Mouse (Mus musculus) bone marrow, adult 2 months (tissue): ENCODE data around the gene Slc13a4. TPM values are rescaled to one million over a fixed set of nuclear protein-coding genes. Genes with fewer than 3 reads are reported as not detected.

Experiments
- H3K27ac ChIP-seq: fragments of 200-500 bp; 2 replicates; pipeline ENCODE4 v1.5.1; 2012; ENCODE audit warnings: low read depth, mild to moderate bottlenecking, control low read depth, inconsistent platforms, low read length; ENCODE audit not compliant: control insufficient read depth, poor library complexity, insufficient read depth
- H3K4me1 ChIP-seq: fragments of 200-500 bp; 2 replicates; pipeline ENCODE4 v1.6.1; 2011; ENCODE audit warnings: low read length; ENCODE audit not compliant: control insufficient read depth, insufficient read depth
- H3K4me3 ChIP-seq: fragments of 200-500 bp; replicated peaks from 2 replicates; pipeline ENCODE3; 2011; ENCODE audit warnings: mild to moderate bottlenecking, low read depth, low read length, control low read depth; ENCODE audit not compliant: control insufficient read depth
- CTCF ChIP-seq: fragments of 200-500 bp; IDR thresholded peaks from 2 replicates; pipeline ENCODE4 v1.5.1; 2011; ENCODE audit warnings: low read length, control low read depth; ENCODE audit not compliant: control insufficient read depth, insufficient read depth
- POLR2A ChIP-seq: fragments of 200-500 bp; IDR thresholded peaks from 2 replicates; pipeline ENCODE4 v1.6.1; 2011; ENCODE audit warnings: low read depth, mild to moderate bottlenecking, control low read depth, low read length, borderline replicate concordance; ENCODE audit not compliant: control insufficient read depth
- WGBS: fragments of 180-500 bp; shearing (Covaris S2); methylation state at CpG from one replicate; pipeline ENCODE4 v1.1.7; 2018; 5-methylcytosine and 5-hydroxymethylcytosine counted together
- polyA plus RNA-seq: library from polyadenylated mRNA; stranded (reverse); fragments of >200 nt; gene quantifications from 2 replicates; pipeline ENCODE4 v1.2.4, GENCODE M21; 2011; ENCODE audit warnings: low replicate concordance; ENCODE audit not compliant: missing spikeins, insufficient read depth, insufficient read length

Slc13a4 gene
- polyA plus RNA-seq, 1 experiment, result not detected

DNA sequence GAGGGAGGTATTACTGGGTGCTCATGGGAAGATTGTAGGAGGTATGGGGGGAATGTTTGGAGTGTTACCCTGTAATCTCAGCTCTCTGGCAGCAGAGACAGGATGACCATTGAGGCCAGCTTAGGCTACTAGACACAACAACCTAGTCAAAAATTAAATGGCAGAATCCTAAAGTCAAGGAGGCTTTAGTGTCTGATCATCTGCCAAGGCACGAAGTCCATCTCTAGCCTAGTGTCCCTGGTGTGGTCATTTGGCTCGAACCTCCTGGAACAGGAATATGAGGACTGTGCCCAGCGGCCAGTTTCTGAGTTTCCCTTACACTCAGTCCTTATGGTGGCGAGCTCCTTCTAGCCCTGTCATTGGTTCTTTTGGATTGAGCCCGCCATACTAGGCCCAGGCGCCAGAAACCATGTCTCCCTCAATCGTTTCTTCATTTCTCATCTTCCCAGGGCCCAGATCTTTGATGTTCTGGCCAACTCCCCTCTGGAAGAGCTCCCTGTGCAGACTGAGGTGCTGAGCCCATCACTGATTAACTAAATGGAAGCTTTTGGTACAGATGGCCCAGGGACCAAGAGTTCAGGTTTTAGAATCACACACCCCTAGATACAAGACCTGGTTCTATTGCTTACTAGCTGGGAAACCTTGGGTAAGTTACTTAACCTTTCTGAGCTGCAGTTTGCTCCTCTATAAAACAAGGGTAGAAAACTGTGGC lies 10.3 kb downstream of the Slc13a4 start:
- Histone ChIP-seq H3K4me1 (no peaks in the 10 kb centered on the region), H3K27ac (no peak overlapping the region), H3K4me3 (no peak overlapping the region)
- TF ChIP-seq CTCF (no peak), POLR2A (no peak)
- WGBS, result 82% methylated on average over 7 of the region's 7 CpGs

DNA sequence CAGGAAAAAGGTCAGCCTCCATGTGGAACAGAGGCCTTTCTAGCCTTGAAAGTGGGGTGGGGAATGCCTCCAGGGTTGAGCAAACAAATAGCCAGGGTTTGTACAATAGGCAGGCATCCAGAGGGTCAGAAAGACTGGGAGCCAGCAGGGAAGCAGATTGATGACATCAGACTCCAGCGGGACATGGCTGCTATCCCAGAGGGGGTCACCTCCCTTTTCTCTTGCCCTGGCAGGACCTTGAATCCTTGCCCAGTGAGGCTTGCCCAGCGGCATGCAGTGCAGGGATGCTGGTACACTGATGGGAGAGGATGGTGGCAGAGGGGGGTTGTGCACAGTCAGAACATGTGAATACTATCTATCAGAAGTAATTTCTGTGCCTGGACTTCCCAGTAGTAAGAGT lies 10.9 kb downstream of the Slc13a4 start:
- 84% methylated on average over 2 of the region's 2 CpGs for WGBS
- H3K4me3 ChIP-seq, result no peak overlapping the region
- TF ChIP-seq CTCF, result no peak
- TF ChIP-seq POLR2A, result no peak
- H3K4me1 ChIP-seq, result no peaks in the 10 kb centered on the region
- H3K27ac ChIP-seq, result no peak overlapping the region

DNA sequence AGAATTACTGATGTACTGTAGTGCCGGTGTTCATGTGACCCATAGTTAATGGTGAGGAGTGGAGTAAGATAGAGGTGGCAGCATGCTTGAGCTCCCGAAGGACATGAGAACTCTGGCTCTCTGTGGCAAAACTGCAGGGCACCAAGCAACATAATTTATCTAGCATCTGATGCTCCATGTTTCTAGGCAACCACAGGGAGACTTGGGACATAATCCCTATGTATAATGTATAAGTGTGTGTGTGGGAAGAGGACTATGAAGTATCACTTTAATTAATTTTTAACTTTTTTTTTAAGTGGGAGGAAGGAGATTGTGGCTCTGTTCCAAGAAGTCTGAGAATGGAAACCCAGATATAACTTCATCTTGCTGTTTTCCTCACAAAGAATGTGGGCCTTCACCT lies 13.0 kb downstream of the Slc13a4 start:
- Histone ChIP-seq H3K4me3 (no peak overlapping the region), H3K27ac (no peak overlapping the region), H3K4me1 (no peaks in the 10 kb centered on the region)
- WGBS, result 85% methylated on average over 2 of the region's 2 CpGs
- no peak for TF ChIP-seq CTCF
- no peak for TF ChIP-seq POLR2A

- WGBS, result 86% methylated on average over 8 of the region's 8 CpGs
- H3K27ac ChIP-seq, result no peak overlapping the region
- H3K4me3 ChIP-seq, result no peak overlapping the region
- TF ChIP-seq POLR2A, result no peak
- no peaks in the 10 kb centered on the region; the same call in 1 of the 2 replicates for H3K4me1 ChIP-seq
These were observed 18.3 kb downstream of the Slc13a4 start for GRCm38 (mm10) chr6:35289676-35290075.

GRCm38 (mm10) chr6:35288920-35289319 lies 19.0 kb downstream of the Slc13a4 start:
- 82% methylated on average over 7 of the region's 7 CpGs for WGBS

DNA sequence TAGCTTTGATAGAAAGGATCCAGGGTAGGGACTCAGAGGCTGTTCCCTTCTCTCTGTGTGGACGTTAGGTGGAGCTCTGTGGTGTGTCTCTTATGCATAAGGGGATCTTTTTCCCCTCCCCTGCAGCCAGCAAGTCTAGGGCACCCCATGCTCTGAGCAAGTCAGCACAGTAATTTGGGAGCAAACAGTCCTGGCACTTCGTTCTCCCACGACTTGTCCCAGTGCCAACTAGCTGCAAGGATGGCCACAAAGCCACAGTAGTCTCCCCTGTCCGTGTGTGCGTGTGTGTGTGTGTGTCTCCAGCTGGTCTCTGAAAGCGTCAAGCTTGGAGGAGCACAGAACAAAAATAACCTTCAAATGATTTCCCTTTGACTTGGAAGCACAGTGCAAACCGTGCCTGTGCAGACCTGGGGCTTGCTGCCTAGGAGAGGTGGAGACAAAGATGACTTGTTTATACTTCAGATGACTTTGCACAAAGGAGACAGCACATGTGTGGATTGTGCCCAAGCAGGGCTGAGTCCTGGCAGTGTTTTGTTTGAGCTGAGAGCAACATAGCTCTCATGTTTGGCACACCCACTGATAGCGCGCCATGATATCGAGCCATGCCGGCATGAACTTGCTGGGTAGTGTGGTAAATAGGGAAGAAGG lies 19.7 kb downstream of the Slc13a4 start:
- no peak for TF ChIP-seq POLR2A
- no peak for TF ChIP-seq CTCF
- WGBS, result 33% methylated on average over 11 of the region's 11 CpGs
- no peak overlapping the region for H3K27ac ChIP-seq
- no peak overlapping the region for H3K4me3 ChIP-seq
- no peaks in the 10 kb centered on the region; the same call in 1 of the 2 replicates for H3K4me1 ChIP-seq

More at GRCm38 (mm10) chr6:35288920-35289319, 19.0 kb downstream of the Slc13a4 start:
- TF ChIP-seq CTCF (no peak), POLR2A (no peak)
- Histone ChIP-seq H3K4me1 (no peaks in the 10 kb centered on the region; the same call in 1 of the 2 replicates), H3K27ac (no peak overlapping the region), H3K4me3 (no peak overlapping the region)

- no peak overlapping the region for H3K27ac ChIP-seq
- H3K4me3 ChIP-seq, result no peak overlapping the region
- TF ChIP-seq POLR2A (no peak), CTCF (no peak)
- WGBS, result 58% methylated on average over 10 of the region's 10 CpGs
- H3K4me1 ChIP-seq, result no peaks in the 10 kb centered on the region
These were observed 28.6 kb downstream of the Slc13a4 start for GRCm38 (mm10) chr6:35279306-35279705.

GRCm38 (mm10) chr6:35277903-35278587 lies 29.9 kb downstream of the Slc13a4 start:
- 72% methylated on average over 10 of the region's 10 CpGs for WGBS

More at GRCm38 (mm10) chr6:35277903-35278587, 29.9 kb downstream of the Slc13a4 start:
- no peaks in the 10 kb centered on the region for H3K4me1 ChIP-seq
- H3K4me3 ChIP-seq, result no peak overlapping the region
- TF ChIP-seq POLR2A (no peak), CTCF (no peak)
- no peak overlapping the region for H3K27ac ChIP-seq
